Mouse (Mus musculus): Measurements from ENCODE around the gene Olfr456. TPM values are rescaled to one million over a fixed set of nuclear protein-coding genes. Genes with fewer than 3 reads are reported as not detected.
"Not testable (repeated sequence)": the region's sequence is repeated elsewhere in the genome, so short reads cannot be mapped to it uniquely, and the experiment has no call there.

The Olfr456 gene
- polyA plus RNA-seq (2015; fragmentation: Nextera tagmentation; extraction: Ambion mirVana), result not detected in 2 replicates

DNA sequence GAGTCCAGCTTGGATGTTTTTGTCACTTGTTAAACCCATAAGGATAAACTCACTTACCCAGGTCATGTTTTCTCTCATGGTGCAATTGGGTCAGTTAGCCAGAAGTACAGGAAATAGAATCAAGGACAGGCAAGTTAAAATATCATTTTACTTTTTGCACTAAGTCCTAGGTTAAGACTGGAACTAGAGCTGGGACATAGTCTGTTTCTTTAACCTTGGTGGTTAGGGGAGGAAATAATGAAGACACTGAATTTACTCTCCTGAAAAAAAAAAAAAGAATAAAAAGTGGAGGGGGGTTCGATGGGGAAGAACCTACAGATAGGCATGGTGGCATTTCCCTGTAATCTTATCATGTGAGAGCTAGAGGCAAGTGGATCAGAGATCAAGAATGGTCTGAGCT, at the start of gene Olfr456:
Gene Olfr456, minus strand, starts transcription at position 101 of the 400 bp plus-strand sequence.
- no peak within 1 kb of the TSS for H3K27ac ChIP-seq (replicated peaks)

DNA sequence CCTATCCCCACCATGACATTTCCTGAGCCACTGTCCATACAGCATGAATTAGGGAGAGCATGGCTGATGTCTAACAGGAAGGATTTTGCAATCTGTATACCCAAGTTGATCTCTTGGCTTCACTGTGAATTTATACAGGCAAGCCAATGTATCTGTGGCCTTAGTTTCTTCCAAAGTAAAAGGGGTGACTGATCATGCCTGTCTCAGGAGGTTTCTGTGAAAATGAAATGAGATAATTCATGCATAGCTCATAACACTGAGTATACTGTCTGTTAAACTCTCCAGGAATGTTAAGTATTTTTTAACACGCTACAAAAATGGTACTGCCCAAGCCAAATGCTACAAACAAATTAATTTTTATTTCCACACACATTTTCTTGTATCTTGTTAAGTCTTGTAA, 26.4 kb upstream of the Olfr456 start:
- Histone ChIP-seq H3K4me3 (no peak overlapping the region), H3K4me2 (replicated peaks) (no peak overlapping the region), H3K9ac (replicated peaks) (no peak overlapping the region), H3K27ac (replicated peaks) (no peak overlapping the region), H3K27me3 (no peaks in the 10 kb centered on the region), H3K4me1 (no peaks in the 10 kb centered on the region), H3K36me3 (no peaks in the 10 kb centered on the region), H3K9me3 (no peaks in the 10 kb centered on the region)
- WGBS, result 90% methylated on average over 1 of the region's 1 CpGs
- ATAC-seq (replicated peaks), result no peak

More for the DNA sequence above, at the start of gene Olfr456:
- no peak within 1 kb of the TSS for H3K9ac ChIP-seq (replicated peaks)
- H3K4me3 ChIP-seq, result no peak within 1 kb of the TSS
- H3K4me2 ChIP-seq (replicated peaks), result no peak within 1 kb of the TSS
- no peaks in the 10 kb centered on the region for H3K4me1 ChIP-seq
- H3K27me3 ChIP-seq, result no peaks in the 10 kb centered on the region
- no peaks in the 10 kb centered on the region for H3K9me3 ChIP-seq
- no peak for ATAC-seq (replicated peaks)
- WGBS, result 89% methylated on average over 1 of the region's 1 CpGs
- no peaks in the 10 kb centered on the region for H3K36me3 ChIP-seq

DNA sequence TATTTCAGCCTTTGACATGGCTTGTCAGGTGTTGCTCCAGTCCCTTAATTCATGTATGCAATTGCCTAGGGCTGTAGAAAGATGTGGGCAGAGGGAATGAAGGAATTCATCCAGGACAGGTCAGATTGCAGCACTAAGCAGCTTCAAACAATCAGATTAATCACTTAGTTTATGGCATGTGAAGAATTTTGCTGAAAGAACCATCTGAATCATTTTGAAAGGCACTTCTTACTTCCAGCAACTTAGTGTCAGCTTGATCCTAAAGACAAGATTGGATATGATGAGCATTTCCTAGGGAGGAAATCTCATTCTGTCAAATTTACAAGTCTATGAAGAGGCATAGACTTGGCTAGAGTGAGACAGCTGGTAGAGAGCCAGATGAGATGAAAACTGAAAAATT, 22.3 kb upstream of the Olfr456 start:
- no peak overlapping the region for H3K9ac ChIP-seq (replicated peaks)
- H3K36me3 ChIP-seq, result no peaks in the 10 kb centered on the region
- H3K4me2 ChIP-seq (replicated peaks), result no peak overlapping the region
- no peak overlapping the region for H3K4me3 ChIP-seq
- ATAC-seq (replicated peaks), result no peak
- no peaks in the 10 kb centered on the region for H3K9me3 ChIP-seq
- H3K27ac ChIP-seq (replicated peaks), result no peak overlapping the region
- no peaks in the 10 kb centered on the region for H3K27me3 ChIP-seq
- no peaks in the 10 kb centered on the region for H3K4me1 ChIP-seq

GRCm38 (mm10) chr6:42503478-42503877, 16.5 kb upstream of the Olfr456 start:
- WGBS, result 88% methylated on average over 2 of the region's 2 CpGs
- Histone ChIP-seq H3K27ac (replicated peaks) (no peak overlapping the region), H3K4me2 (replicated peaks) (no peak overlapping the region), H3K36me3 (no peaks in the 10 kb centered on the region), H3K4me3 (no peak overlapping the region), H3K9me3 (no peaks in the 10 kb centered on the region), H3K9ac (replicated peaks) (no peak overlapping the region), H3K4me1 (no peaks in the 10 kb centered on the region), H3K27me3 (no peaks in the 10 kb centered on the region)
- no peak for ATAC-seq (replicated peaks)

DNA sequence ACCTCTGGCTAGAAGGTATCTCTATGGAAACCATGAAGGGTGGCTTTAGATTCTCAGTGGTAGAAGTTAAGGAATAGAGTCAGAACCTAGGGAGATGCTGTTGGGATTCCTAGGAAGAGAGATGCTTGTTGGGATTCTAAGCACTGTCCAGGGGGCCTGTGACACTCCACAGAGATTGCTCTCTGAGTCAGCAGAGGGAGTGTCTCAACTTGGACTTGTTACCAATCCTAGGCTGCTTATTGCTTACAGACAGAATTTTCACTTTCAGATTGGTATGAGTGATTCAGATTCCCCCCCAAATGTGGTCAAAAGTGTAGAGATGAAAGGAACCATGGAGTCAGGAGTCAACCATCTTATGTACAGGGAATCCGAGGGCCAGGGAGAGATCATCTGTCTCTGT, 2.7 kb upstream of the Olfr456 start:
- 77% methylated on average over 1 of the region's 1 CpGs for WGBS

DNA sequence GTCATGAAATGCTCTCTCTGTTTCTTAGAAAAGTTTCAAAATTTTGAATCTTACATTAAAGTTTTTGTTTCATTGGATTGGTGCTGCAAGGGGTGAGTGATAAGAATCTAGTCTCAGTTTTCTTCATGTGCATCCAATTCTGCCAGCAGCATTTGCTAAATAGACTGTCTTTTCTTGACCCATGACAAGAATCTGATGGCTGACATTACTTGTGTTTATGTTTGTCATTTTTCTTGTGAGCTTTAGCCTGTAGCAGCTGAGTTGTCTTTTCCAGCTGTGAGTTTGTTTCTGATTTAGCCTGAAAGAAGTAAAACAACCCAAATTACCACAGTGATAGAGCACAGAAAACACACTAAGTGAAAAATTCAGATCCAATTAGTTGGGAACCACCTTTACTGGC, 2.4 kb downstream of the Olfr456 start:
- no peaks in the 10 kb centered on the region for H3K27me3 ChIP-seq
- no peak overlapping the region for H3K27ac ChIP-seq (replicated peaks)
- H3K4me2 ChIP-seq (replicated peaks), result no peak overlapping the region
- H3K4me3 ChIP-seq, result no peak overlapping the region
- no peaks in the 10 kb centered on the region for H3K9me3 ChIP-seq
- H3K9ac ChIP-seq (replicated peaks), result no peak overlapping the region
- H3K36me3 ChIP-seq, result no peaks in the 10 kb centered on the region
- no peak for ATAC-seq (replicated peaks)
- H3K4me1 ChIP-seq, result no peaks in the 10 kb centered on the region

More for the DNA sequence above, 2.7 kb upstream of the Olfr456 start:
- H3K4me3 ChIP-seq, result no peak overlapping the region
- no peak overlapping the region for H3K9ac ChIP-seq (replicated peaks)
- no peak for ATAC-seq (replicated peaks)
- no peaks in the 10 kb centered on the region for H3K9me3 ChIP-seq
- no peaks in the 10 kb centered on the region for H3K4me1 ChIP-seq
- H3K27ac ChIP-seq (replicated peaks), result no peak overlapping the region
- no peaks in the 10 kb centered on the region for H3K27me3 ChIP-seq
- no peaks in the 10 kb centered on the region for H3K36me3 ChIP-seq
- H3K4me2 ChIP-seq (replicated peaks), result no peak overlapping the region

DNA sequence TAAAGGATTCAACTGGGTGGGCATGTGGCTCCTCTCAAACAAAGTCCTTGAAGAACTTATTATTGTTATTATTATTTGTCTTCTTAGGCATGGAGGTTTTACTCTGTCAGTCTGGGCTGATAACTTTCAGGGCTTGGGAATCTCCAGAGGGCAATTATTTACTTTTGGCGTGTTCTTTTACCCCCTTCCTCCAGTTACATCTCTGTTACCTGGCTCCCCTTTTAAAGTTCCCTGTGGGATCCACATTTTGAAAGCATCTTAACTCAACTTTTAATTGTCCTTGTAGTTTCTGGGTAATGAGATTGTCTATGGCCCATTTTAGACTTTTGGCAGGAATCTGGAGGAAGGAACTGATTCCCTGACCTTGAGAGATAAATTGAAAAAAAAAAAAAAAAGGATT, 10.8 kb downstream of the Olfr456 start, which contains the start of gene Olfr457:
Gene Olfr457, minus strand, starts transcription at position 101 of the 400 bp plus-strand sequence.
- no peaks in the 10 kb centered on the region for H3K9me3 ChIP-seq
- ATAC-seq (replicated peaks), result no peak
- WGBS, result 76% methylated on average over 1 of the region's 1 CpGs
- no peaks in the 10 kb centered on the region for H3K27me3 ChIP-seq
- no peak within 1 kb of the TSS for H3K4me2 ChIP-seq (replicated peaks)
- H3K4me3 ChIP-seq, result no peak within 1 kb of the TSS
- H3K36me3 ChIP-seq, result no peaks in the 10 kb centered on the region
- H3K27ac ChIP-seq (replicated peaks), result no peak within 1 kb of the TSS
- H3K4me1 ChIP-seq, result no peaks in the 10 kb centered on the region
- no peak within 1 kb of the TSS for H3K9ac ChIP-seq (replicated peaks)

DNA sequence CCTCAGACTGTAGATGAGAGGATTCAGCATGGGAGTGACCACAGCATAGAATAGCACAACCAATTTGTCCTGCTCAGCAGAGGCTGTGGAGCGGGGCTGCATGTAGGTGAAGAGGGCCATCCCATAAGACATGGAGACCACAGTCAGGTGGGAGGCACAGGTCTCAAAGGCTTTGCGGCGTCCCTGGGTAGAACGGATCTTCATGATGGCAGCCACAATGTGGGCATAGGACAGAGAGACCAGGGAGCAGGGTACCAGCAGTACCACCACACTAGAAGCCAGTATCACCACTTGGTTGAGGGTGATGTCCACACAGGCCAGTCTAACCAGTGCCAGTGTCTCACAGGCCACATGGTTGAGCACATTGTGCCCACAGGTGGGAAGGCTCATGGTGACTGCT, 15.7 kb downstream of the Olfr456 start:
- WGBS, result 97% methylated on average over 4 of the region's 4 CpGs
- H3K9me3 ChIP-seq; H3K27ac ChIP-seq (replicated peaks); H3K9ac ChIP-seq (replicated peaks); H3K4me3 ChIP-seq; H3K27me3 ChIP-seq; H3K4me2 ChIP-seq (replicated peaks); H3K4me1 ChIP-seq; H3K36me3 ChIP-seq; ATAC-seq (replicated peaks): not testable (repeated sequence)

DNA sequence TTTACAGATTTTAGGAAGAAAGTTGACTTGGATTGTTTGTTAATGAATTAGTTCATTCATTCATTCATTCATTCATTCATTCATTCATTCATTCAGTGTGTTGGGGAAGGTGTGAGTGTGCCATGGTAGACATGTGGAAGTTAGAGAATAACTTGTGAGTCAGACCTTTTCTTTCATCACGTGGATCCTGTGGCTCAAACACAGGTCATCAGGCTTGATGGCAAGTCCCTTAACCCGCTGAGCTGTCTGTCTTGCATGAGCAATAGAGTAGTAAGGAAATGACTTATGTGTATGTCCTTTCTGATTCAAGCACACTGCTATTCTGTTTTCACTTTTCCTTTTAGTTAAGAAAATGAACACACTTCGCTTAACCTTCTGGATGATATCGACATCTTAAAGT, 16.5 kb downstream of the Olfr456 start:
- Histone ChIP-seq H3K27me3 (no peaks in the 10 kb centered on the region), H3K4me3 (no peak overlapping the region), H3K9me3 (no peaks in the 10 kb centered on the region), H3K9ac (replicated peaks) (no peak overlapping the region), H3K27ac (replicated peaks) (no peak overlapping the region), H3K4me2 (replicated peaks) (no peak overlapping the region), H3K4me1 (no peaks in the 10 kb centered on the region), H3K36me3 (no peaks in the 10 kb centered on the region)
- no peak for ATAC-seq (replicated peaks)
- WGBS, result 93% methylated on average over 4 of the region's 4 CpGs

GRCm38 (mm10) chr6:42465096-42465495, 21.9 kb downstream of the Olfr456 start, which contains the start of gene Olfr458:
Gene Olfr458 (minus strand): TSS chr6:42465196.
- Histone ChIP-seq H3K4me2 (replicated peaks) (no peak within 1 kb of the TSS), H3K27ac (replicated peaks) (no peak within 1 kb of the TSS), H3K4me1 (no peaks in the 10 kb centered on the region), H3K36me3 (no peaks in the 10 kb centered on the region), H3K4me3 (no peak within 1 kb of the TSS), H3K9ac (replicated peaks) (no peak within 1 kb of the TSS), H3K9me3 (no peaks in the 10 kb centered on the region), H3K27me3 (no peaks in the 10 kb centered on the region)
- no peak for ATAC-seq (replicated peaks)
- WGBS, result 82% methylated on average over 1 of the region's 1 CpGs

GRCm38 (mm10) chr6:42447381-42447780, 39.6 kb downstream of the Olfr456 start:
- 70% methylated on average over 2 of the region's 2 CpGs for WGBS
- no peak for ATAC-seq (replicated peaks)

GRCm38 (mm10) chr6:42444491-42444890, 42.5 kb downstream of the Olfr456 start:
- no peak for ATAC-seq (replicated peaks)
- no peak overlapping the region for H3K4me3 ChIP-seq
- WGBS, result 87% methylated on average over 2 of the region's 2 CpGs

More at GRCm38 (mm10) chr6:42447381-42447780, 39.6 kb downstream of the Olfr456 start:
- Histone ChIP-seq H3K27me3 (no peaks in the 10 kb centered on the region), H3K9me3 (no peaks in the 10 kb centered on the region), H3K27ac (replicated peaks) (no peak overlapping the region), H3K36me3 (no peaks in the 10 kb centered on the region), H3K4me3 (no peak overlapping the region), H3K4me1 (no peaks in the 10 kb centered on the region), H3K4me2 (replicated peaks) (no peak overlapping the region), H3K9ac (replicated peaks) (no peak overlapping the region)

DNA sequence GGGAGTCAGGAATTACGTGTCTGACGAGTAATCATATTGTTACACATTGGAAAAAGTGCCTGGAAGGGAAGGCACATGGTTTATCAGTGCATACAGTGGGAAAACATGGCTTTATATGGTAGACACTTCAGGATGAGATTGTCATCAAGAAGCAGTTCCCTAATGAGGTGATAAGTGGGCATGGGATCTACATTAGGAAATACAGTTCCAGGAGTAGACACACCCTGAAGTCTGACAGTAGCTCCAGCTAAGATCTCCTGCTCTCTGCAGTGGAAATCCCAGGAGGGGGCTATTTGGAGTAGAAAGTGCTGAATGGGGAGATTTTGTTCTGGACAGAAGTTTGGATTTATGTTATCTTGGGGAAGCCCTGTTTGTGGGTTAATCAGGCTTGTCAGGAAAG, 45.6 kb downstream of the Olfr456 start:
- Histone ChIP-seq H3K9ac (replicated peaks) (no peak overlapping the region), H3K36me3 (no peaks in the 10 kb centered on the region), H3K27me3 (no peaks in the 10 kb centered on the region), H3K27ac (replicated peaks) (no peak overlapping the region), H3K4me3 (no peak overlapping the region), H3K9me3 (no peaks in the 10 kb centered on the region), H3K4me1 (no peaks in the 10 kb centered on the region), H3K4me2 (replicated peaks) (no peak overlapping the region)
- WGBS, result 75% methylated on average over 2 of the region's 2 CpGs
- ATAC-seq (replicated peaks), result no peak

More at GRCm38 (mm10) chr6:42444491-42444890, 42.5 kb downstream of the Olfr456 start:
- Histone ChIP-seq H3K36me3 (no peaks in the 10 kb centered on the region), H3K9ac (replicated peaks) (no peak overlapping the region), H3K27ac (replicated peaks) (no peak overlapping the region), H3K4me1 (no peaks in the 10 kb centered on the region), H3K27me3 (no peaks in the 10 kb centered on the region), H3K4me2 (replicated peaks) (no peak overlapping the region), H3K9me3 (no peaks in the 10 kb centered on the region)

Data from forebrain, embryonic 15.5 days (tissue).